Mouse (Mus musculus) cerebellum, postnatal 4 days (tissue): ENCODE data around the gene Pex11g.

ENCODE experiments used
- DNase-seq, 2 experiments: peaks; one replicate each; pipeline ENCODE4 v3.0.0; 2022; ENCODE audit warnings: low spot score in 2 of 2, mixed read lengths in 1 of 2

The Pex11g gene

DNA sequence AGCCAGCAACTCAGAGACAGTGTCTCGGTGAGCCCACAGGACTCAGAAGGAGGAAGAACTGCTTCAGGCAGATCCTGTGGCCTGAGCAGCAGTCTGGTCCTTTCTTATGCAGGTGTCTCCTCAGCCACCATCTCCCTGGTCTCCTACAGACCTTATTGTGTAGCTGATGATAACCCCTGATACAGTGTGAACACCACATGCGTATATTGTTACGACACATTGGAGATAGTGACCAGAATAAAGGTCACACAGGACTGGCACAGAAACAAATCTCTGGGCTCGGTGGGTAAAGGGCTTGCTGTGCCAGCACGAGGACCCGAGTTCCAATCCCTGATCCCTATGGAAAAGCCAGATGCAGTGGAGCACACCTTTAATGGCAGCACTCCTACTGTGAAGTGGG is 51.8 kb downstream of the Pex11g start:
- DNase-seq: no peak

DNA sequence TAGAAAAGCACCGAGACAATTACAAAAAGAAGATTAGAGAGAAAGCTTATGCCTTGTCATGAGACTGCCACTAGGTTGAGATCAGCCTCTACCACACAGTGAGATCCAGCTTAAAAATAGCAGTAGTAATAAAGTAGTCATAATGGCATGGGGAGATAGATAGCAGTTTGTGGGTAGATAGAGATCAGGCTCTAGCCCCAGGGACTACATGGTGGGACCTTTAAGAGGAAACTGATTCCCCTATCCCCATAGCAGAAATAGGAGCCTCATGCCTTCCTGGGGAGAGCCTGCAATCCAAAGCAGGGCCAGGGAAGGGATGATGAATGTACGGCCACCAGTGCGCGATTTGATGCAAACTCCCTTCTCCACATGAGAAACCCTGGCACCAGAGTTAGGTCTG is 52.2 kb downstream of the Pex11g start:
- no peak for DNase-seq

- DNase-seq: no peak
Measured at GRCm38 (mm10) chr8:3414639-3415190, 52.8 kb downstream of the Pex11g start.

DNA sequence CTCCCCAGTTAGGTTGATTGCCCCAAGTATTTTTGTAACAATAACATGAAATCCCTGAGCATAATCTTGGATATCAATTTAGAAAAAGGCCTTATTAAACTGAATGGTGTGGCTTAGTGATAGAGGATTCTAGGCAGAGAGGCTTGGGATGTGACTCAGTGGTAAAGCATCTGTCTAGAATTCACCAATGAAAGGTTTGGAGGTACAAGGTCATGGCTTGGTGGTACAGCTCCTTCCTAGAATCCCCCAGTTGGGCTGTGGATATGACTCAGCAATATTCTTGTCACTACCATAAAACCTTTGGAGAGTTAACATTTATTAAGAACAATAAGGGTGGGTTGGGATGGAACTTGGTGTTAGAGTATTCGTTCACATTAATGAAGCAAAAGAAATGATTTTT is 54.7 kb downstream of the Pex11g start:
- DNase-seq: no peak

DNA sequence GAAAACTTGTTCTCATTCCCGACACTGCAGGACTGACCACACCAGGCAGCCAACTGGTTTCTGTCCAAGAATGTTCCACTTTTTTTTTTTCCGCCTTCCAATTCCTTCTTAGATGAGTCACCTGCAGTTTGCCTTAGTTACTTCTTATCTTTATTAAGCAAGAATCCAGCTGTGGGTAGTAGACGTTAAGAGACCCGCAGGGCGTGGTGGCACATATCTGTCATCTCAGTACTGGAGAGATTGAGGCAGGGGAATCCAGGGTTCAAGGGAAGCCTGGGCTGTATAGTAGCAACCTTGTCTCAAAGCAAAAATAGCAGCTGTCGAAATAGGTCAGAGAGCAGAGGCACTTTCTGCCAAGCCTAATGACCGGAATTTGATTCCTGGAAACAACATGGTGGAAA is 55.6 kb downstream of the Pex11g start:
- DNase-seq: no peak

GRCm38 (mm10) chr8:3411085-3411484 is 56.4 kb downstream of the Pex11g start:
- DNase-seq: no peak

GRCm38 (mm10) chr8:3407417-3407816 is 60.1 kb downstream of the Pex11g start:
- DNase-seq: no peak
